Mouse (Mus musculus): ENCODE measurements around the gene Dazap2. TPM values are rescaled to one million over a fixed set of nuclear protein-coding genes. Genes with fewer than 3 reads are reported as not detected.

Gene Dazap2
- polyA plus RNA-seq, 1 experiment from 2014 or later = 193 TPM

DNA sequence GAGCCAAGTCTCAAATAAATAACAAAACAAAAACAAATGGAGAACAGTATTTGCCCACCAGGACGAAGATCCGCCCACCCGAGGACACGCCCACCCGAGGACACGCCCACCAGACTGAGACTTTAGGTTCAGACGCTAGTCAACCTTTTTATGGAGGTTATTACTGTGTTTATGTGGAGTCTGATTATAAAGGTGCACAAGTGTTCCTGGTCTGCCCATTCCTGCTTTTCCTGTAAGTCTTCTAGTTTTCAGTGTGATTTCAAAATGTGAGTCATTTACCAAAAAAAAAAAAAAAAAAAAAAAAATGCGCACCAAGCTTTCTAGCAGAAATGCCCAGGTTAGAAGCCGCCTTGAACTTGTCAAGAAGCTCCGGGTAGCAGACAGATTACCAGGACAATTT, 12.1 kb downstream of the Dazap2 start:
- Histone ChIP-seq H3K4me2 (peak overlapping the region; percentile 27; the same call in 1 of the 2 replicates), H3K9me3 (replicated peaks) (no peaks in the 10 kb centered on the region), H3K27me3 (replicated peaks) (no peaks in the 10 kb centered on the region), H3K27ac (ENCODE audit: poor library complexity, severe bottlenecking) (no peak overlapping the region), H3K4me3 (no peak overlapping the region), H3K36me3 (no peaks in the 10 kb centered on the region), H3K9ac (no peak overlapping the region), H3K4me1 (replicated peaks) (peaks cover 13% of the 10 kb centered on the region)
- 20% methylated on average over 10 of the region's 10 CpGs for WGBS
- ATAC-seq (ENCODE audit: insufficient number of reproducible peaks, low FRiP score) = no peak

DNA sequence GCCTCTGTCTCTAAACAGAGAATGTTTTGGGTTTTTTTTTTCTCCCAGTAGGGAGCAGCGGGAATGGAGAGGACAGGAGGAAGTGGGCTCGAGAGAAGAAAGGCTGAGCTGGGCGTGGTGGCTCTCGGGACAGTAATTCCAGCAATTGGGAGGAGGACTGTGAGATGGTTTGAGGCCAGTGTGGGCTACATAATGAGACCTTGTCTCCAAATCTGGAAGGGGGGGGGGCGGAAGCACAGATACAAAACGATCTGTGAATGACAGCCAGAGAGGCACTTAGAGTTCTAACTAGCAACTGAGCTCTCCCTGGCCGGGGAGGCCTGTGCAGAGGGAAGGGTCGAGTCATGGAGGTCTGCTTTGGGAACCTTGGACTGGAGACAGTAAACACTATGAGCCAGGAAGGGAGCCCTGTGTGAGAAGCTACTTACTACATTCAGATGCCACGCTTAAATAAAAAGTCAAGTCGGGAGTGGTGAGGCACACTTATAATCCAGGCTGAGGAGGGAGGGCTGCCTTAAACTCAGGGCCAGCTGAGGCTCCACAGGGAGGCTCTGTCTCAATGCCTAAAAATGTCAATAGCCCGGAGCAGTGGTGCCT, 12.7 kb downstream of the Dazap2 start:
- ATAC-seq (ENCODE audit: insufficient number of reproducible peaks, low FRiP score) = no peak
- Histone ChIP-seq H3K4me3 (no peak overlapping the region), H3K9ac (no peak overlapping the region; the same call in 1 of the 2 replicates), H3K27me3 (replicated peaks) (no peaks in the 10 kb centered on the region), H3K4me1 (replicated peaks) (peaks cover 17% of the 10 kb centered on the region), H3K36me3 (no peaks in the 10 kb centered on the region), H3K4me2 (peak overlapping the region; percentile 27), H3K9me3 (replicated peaks) (no peaks in the 10 kb centered on the region), H3K27ac (ENCODE audit: poor library complexity, severe bottlenecking) (no peak overlapping the region; the same call in 1 of the 2 replicates)
- 13% methylated on average over 11 of the region's 11 CpGs for WGBS

DNA sequence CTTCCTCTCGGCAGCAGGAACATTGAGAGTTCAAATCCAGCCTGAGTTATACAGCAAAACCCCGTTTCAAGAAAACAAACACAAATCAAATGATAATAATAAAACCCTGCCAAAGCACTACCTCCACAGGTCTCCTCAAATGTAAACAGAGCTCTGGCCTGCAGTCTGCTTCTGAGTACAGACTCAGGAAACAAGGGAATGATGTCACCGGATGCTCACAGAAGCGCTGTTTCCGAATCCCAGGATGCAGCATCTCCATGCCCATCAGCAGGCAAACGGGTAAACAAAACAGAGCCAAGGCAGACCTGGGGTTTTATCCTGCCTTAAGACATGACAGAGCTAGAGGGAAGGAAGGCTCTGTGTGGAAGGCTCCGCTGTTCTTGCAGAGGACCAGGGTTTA, 13.6 kb downstream of the Dazap2 start:
- Histone ChIP-seq H3K4me3 (no peak overlapping the region), H3K9ac (no peak overlapping the region), H3K36me3 (no peaks in the 10 kb centered on the region), H3K27ac (ENCODE audit: poor library complexity, severe bottlenecking) (0 out of 2 replicates have a peak overlapping the region, but pooled peaks have one; percentile 4), H3K27me3 (replicated peaks) (no peaks in the 10 kb centered on the region), H3K4me1 (replicated peaks) (peaks cover 17% of the 10 kb centered on the region), H3K9me3 (replicated peaks) (no peaks in the 10 kb centered on the region), H3K4me2 (no peak overlapping the region)
- WGBS = 47% methylated on average over 7 of the region's 7 CpGs
- no peak for ATAC-seq (ENCODE audit: insufficient number of reproducible peaks, low FRiP score)

DNA sequence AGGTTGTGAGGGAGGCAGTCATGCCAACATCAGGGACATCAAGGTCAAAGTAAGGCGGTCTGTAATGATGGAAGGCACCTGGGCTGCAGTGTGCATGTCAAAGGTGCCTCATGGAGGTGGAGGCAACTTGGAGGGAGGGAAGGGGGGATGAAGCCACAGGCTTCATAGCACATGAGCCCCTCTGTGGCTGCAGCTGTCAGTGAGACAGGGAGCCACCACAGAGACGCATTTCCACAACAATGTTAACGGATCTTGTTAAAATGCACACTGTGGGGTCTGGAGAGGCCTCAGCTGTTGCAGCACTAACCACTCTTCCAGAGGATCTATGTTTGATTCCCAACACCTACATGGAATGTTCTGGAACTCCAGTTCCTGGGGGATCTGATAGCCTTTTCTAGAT, 15.0 kb downstream of the Dazap2 start:
- H3K4me3 ChIP-seq = no peak overlapping the region
- 80% methylated on average over 3 of the region's 3 CpGs for WGBS

DNA sequence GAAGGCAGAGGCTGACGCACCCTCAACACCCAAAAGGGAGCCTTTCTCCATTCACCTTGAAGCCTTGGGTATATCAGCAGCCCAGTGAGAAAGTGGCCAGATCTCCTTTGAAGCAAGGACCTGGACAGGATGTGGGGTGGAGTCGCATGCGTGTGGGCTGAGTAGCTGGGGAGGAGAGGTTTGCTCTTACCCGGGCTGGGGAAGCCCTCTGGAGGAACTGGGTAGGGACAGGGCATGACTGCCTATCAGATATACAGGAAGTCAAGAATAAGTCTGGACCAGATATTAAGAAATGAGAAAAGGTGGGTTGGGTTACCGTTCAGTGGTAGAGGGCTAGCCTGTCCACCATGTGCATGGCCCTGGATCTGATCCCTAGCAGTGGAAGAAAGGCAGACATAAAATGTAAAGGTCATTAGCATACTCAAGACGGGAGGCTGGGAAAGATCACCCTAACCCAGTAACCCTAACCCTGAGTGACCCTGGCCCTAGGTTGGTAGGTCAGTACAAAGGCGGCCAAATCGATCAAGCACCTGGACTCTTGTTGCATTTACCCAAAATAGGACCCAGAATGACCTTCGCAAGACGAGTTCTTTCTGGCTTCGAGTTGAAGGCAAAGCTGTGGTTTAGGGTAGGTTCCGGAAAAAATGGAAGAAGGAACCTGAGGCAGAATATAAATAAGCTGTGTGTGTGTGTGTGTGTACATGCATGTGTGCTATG, 16.5 kb downstream of the Dazap2 start:
- Histone ChIP-seq H3K4me3 (no peak overlapping the region), H3K4me1 (replicated peaks) (peaks cover 23% of the 10 kb centered on the region)

More for the DNA sequence above, 15.0 kb downstream of the Dazap2 start:
- peaks cover 8% of the 10 kb centered on the region for H3K27me3 ChIP-seq (replicated peaks)
- no peak overlapping the region for H3K4me2 ChIP-seq
- no peak overlapping the region for H3K27ac ChIP-seq (ENCODE audit: poor library complexity, severe bottlenecking)
- peaks cover 17% of the 10 kb centered on the region for H3K4me1 ChIP-seq (replicated peaks)
- ATAC-seq (ENCODE audit: insufficient number of reproducible peaks, low FRiP score) = no peak
- H3K9me3 ChIP-seq (replicated peaks) = no peaks in the 10 kb centered on the region
- no peaks in the 10 kb centered on the region for H3K36me3 ChIP-seq
- H3K9ac ChIP-seq = no peak overlapping the region

DNA sequence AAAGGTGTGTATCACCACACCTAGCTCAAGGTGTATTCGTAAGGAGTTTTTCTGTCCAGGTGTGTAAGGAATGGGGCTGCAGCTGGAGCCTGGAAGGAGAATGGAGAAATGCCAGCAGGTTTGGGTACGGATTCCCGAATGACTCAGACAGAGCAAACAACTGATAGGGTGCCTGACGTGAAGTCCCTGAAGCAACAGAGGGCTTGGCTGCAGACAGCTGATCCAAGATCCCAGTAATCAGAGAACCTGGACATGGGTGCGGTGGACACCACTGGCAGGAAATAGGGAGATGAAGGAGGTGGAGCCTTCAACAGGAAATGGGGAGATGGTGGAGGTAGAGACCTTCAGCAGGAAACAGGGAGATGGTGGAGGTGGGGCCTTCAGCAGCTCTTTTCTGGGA, 17.2 kb downstream of the Dazap2 start:
- no peak overlapping the region for H3K27ac ChIP-seq (ENCODE audit: poor library complexity, severe bottlenecking)
- H3K4me3 ChIP-seq = no peak overlapping the region
- H3K9me3 ChIP-seq (replicated peaks) = no peaks in the 10 kb centered on the region
- 58% methylated on average over 5 of the region's 5 CpGs for WGBS
- no peak overlapping the region for H3K9ac ChIP-seq
- H3K4me1 ChIP-seq (replicated peaks) = peaks cover 26% of the 10 kb centered on the region
- ATAC-seq (ENCODE audit: insufficient number of reproducible peaks, low FRiP score) = no peak
- H3K4me2 ChIP-seq = no peak overlapping the region
- peaks cover 23% of the 10 kb centered on the region for H3K27me3 ChIP-seq (replicated peaks)
- no peaks in the 10 kb centered on the region for H3K36me3 ChIP-seq

More for the DNA sequence above, 16.5 kb downstream of the Dazap2 start:
- no peak for ATAC-seq (ENCODE audit: insufficient number of reproducible peaks, low FRiP score)
- 74% methylated on average over 12 of the region's 12 CpGs for WGBS
- Histone ChIP-seq H3K9ac (no peak overlapping the region), H3K4me2 (no peak overlapping the region), H3K27me3 (replicated peaks) (peaks cover 23% of the 10 kb centered on the region), H3K27ac (ENCODE audit: poor library complexity, severe bottlenecking) (no peak overlapping the region), H3K36me3 (no peaks in the 10 kb centered on the region), H3K9me3 (replicated peaks) (no peaks in the 10 kb centered on the region)

DNA sequence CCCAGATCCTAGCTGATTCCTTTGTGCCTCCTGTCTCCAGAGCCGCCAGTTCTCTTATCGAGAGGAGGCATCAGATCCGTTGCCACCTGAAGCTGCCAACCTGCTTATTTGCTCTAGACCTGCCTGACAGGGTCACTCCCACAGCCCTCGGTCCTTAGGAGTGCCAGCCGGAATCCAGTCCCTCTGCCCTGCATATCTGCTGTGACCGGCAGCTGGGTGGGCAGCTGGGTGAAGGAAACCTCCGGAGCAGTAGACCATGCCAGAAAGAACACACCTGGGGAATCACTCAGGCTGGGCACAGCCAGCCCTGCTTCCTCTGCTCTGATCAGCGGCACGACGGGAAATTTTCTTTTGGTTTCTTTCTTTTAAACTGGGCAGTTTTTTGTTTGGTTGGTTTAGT, 18.2 kb downstream of the Dazap2 start:
- H3K4me1 ChIP-seq (replicated peaks) = peaks cover 26% of the 10 kb centered on the region
- no peak overlapping the region for H3K27ac ChIP-seq (ENCODE audit: poor library complexity, severe bottlenecking)
- peaks cover 30% of the 10 kb centered on the region for H3K27me3 ChIP-seq (replicated peaks)
- no peak overlapping the region for H3K9ac ChIP-seq
- no peak overlapping the region for H3K4me3 ChIP-seq
- H3K36me3 ChIP-seq = no peaks in the 10 kb centered on the region
- no peak for ATAC-seq (ENCODE audit: insufficient number of reproducible peaks, low FRiP score)
- no peak overlapping the region for H3K4me2 ChIP-seq
- 73% methylated on average over 10 of the region's 10 CpGs for WGBS
- no peaks in the 10 kb centered on the region for H3K9me3 ChIP-seq (replicated peaks)

DNA sequence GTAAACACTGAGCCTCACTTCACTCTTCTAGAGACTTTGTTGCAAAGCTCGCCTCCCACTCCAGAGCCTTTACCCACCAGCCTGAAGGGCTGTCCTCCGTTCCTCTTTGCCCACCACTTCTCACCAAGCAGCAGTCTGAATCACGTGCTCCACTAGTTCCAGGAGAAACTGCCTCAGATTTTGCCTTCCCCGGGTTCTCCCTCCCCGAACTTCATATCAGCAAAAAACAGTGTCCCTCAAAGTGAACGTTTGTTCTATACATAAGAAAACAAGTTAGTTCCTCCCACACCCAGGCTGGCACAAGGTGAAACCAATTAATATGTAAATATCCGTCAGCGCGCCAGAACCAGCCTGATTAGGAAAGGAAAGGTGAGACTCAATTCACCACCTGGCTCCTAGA, 20.1 kb downstream of the Dazap2 start:
- Histone ChIP-seq H3K4me2 (peak overlapping the region; percentile 93), H3K27ac (ENCODE audit: poor library complexity, severe bottlenecking) (no peak overlapping the region), H3K4me1 (replicated peaks) (peaks cover 26% of the 10 kb centered on the region), H3K27me3 (replicated peaks) (peaks cover 38% of the 10 kb centered on the region), H3K9ac (no peak overlapping the region), H3K36me3 (no peaks in the 10 kb centered on the region), H3K4me3 (peak overlapping the region; percentile 70), H3K9me3 (replicated peaks) (no peaks in the 10 kb centered on the region)
- ATAC-seq (ENCODE audit: insufficient number of reproducible peaks, low FRiP score) = no peak
- 8% methylated on average over 9 of the region's 9 CpGs for WGBS

DNA sequence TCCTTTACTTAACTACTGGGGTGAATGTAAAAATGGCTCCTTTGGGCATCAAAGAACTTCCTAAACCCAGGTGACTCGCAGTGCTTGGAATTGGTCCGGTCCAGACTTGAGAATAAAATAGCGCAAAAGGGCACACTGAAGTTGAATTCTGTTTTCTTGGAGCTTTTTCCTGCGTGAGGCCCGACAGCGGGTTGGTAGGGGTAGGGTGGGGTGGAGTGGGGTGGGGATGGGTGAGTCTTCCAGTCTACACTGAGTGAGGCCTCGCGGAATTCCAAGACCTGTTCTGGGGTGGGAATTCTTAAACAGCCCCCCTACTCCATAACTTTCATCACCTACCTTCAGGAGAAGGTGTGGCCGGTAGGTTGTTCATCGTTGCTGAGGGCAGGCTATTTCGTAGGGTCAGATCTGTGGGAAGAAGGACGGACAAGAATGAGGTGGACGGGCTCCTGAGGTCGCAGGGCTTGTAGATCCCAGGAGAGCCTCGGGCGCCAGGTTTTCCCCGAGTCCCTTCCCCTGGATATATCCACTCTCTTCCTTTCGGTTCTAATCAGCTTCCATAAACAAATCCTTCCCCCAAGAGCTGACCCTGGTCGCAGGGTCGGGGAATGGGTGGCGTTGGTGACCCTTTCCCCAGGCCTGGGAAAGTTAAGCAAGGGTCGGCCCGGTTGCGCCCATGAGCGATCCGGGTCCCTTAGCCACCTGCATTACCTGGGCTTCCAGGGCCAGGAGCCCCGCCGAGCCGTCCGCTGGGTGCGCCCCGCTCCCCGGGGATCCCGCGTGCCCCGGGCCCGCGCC, 20.9 kb downstream of the Dazap2 start:
- Histone ChIP-seq H3K4me2 (peak overlapping the region; percentile 93), H3K9me3 (replicated peaks) (no peaks in the 10 kb centered on the region), H3K36me3 (no peaks in the 10 kb centered on the region), H3K27me3 (replicated peaks) (peaks cover 38% of the 10 kb centered on the region), H3K9ac (peak overlapping the region; percentile 74), H3K4me3 (peak overlapping the region; percentile 70), H3K4me1 (replicated peaks) (peaks cover 34% of the 10 kb centered on the region), H3K27ac (ENCODE audit: poor library complexity, severe bottlenecking) (no peak overlapping the region)
- ATAC-seq (ENCODE audit: insufficient number of reproducible peaks, low FRiP score) = no peak
- 2% methylated on average over 34 of the region's 38 CpGs for WGBS

DNA sequence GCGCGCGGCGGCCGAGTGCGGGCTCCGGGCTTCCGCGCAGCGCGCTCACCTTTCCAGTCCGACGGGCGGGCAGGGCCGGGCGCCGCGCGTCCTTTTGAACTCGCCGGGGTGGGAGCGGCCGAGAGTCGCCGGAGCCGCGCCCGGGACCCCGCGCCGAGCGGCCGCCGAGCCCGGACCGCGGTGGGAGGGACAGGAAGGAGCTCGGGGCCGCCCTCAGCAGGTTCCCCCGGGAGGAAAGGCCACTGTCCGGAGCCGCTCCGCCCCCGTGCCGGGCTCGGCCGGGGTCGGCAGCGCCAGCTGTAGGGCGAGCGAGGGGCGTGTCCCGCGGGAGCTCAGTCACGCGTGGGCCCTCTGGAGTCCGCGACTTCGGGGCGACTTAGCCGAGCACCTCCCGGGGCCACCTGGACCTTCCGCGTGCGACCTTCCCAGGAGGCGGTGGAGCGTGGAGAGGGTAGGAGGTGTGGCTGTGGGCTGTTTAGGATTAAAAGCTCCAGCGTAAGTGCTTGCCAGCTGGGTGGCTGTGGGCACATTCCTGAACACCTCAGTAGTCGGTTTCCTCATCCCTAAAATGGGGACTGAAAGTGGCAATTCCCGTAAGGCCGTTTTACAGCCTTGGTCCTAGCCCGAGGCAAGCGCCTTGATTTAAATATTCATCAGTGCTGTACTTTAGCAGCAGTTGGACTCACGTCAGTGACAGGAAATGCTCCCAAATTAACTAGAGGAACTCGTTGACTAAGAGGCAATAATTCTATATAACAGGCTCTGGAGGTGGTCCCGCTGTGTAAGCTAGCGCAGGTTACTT, 21.8 kb downstream of the Dazap2 start, which contains the start of gene Smagp:
TSS of gene Smagp (minus strand) at position 241 of the 802 bp plus-strand sequence.
- Histone ChIP-seq H3K27me3 (replicated peaks) (peaks cover 38% of the 10 kb centered on the region), H3K27ac (ENCODE audit: poor library complexity, severe bottlenecking) (no peak within 1 kb of the TSS), H3K9ac (peak within 1 kb of the TSS; percentile 74), H3K4me2 (peak within 1 kb of the TSS; percentile 93), H3K4me3 (peak within 1 kb of the TSS; percentile 70), H3K36me3 (no peaks in the 10 kb centered on the region), H3K9me3 (replicated peaks) (no peaks in the 10 kb centered on the region), H3K4me1 (replicated peaks) (peaks cover 38% of the 10 kb centered on the region)
- under 1% methylated on average over 76 of the region's 77 CpGs for WGBS
- peak; percentile 43; the same call in 1 of the 2 replicates for ATAC-seq (ENCODE audit: insufficient number of reproducible peaks, low FRiP score)
